Mouse (Mus musculus) fat pad, adult 2 months (tissue): Measurements from ENCODE around the gene Prdm12.

ENCODE experiments used
- DNase-seq: peaks from one replicate; pipeline ENCODE4 v3.0.0-alpha.2; 2011; ENCODE audit warnings: low read depth, low spot score; ENCODE audit errors: extremely low read depth

Gene Prdm12

DNA sequence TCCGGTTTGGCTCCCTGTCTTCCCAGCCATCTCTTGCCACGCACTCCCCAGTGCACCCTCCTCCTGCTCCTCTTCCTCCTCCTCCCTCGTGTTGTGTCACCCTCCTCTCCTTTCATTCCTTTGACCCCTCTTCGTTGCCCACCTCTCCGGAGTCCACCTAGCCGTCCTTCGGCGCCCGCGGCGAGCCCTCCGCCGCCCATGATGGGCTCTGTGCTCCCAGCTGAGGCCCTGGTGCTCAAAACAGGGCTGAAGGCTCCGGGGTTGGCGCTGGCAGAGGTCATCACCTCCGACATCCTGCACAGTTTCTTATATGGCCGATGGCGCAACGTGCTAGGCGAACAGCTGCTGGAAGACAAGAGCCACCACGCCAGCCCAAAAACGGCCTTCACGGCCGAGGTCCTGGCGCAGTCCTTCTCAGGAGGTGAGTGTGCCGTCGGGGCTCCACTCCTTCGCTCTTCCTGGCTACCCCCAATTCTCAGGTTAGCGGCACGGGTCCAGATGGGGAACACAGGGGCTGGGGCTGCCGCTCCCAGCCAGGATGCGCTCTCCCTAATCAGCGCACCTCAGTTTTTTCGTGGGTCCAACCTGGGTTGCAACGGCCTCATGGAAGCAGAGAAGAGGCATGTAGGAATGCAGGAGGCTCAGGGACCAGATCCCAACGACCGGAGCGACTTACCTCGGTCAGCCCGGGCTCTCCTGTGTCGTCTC, at the start of gene Prdm12:
TSS of gene Prdm12 (plus strand) at position 137 of the 708 bp plus-strand sequence.
- no peak for DNase-seq

DNA sequence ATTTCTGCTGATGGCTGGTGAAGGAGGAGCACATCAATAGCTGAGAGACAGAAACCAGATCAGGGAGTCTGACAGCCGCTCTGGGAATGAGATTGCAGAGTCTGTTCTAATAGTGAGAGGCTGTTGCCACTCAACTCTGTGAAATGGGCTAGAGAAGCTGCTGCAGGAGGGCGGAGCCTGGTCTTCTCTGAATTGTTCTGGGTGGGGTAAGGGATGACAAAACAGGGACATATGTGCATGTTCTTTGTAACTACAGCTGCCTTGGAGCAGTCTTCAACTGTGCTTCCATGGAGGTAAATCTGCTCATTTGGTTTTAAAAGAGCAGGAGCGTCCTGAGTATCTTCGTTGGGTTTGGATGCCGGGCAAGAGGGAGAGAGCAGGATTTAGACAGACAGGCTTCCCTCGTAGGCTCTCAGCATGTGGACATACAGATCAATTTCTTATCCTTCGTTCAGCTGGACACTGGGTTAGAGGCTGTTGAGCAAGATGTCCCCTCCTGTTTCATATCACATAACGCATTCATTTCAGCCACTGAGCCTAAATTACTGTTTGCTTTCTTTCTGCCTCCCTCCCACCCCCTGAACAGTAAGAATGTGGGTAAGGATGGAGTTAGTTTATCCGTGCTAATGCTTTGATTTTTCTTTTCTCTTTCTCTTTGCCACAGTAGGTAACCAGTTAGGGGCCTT, 47.9 kb upstream of the Prdm12 start:
- no peak for DNase-seq

DNA sequence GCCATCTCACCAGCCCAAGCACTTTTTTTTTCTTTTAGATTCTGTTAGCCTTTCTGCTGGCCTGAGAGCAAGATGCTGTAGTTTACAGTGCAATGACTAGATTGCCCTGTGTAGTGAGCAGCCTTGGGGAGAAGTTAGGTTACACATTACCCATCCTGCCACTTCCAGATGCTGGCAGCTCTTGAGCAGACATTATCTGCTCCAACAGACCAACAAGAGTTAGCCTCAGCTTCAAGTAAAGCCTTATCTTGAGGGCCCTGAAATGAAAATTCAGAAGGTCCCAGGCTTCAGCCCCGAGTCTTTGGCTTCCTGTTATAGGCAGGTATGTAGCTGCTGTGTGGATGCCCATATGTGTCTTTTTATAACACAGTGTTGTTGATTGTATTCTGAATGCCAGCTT, 32.3 kb upstream of the Prdm12 start:
- no peak for DNase-seq

DNA sequence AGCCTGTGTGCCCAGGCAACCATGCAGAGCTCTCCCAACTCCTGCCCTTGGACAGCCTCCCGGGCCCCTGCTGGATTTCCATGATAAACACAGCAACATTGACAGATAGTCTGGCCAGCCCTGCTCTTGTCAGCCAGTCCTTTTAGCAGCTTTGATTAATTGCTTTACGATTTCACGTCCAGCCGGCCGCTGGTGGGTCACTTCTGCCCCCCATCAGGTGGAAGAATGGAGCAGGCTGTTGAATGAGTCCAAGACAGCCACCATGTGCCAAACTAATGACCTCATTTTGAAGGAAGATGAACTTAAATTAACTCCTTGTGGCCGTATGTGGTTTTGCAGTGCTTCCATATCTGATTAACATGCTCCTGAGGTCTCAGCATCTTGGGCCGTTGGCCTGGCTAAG, 30.0 kb upstream of the Prdm12 start:
- DNase-seq, result no peak

DNA sequence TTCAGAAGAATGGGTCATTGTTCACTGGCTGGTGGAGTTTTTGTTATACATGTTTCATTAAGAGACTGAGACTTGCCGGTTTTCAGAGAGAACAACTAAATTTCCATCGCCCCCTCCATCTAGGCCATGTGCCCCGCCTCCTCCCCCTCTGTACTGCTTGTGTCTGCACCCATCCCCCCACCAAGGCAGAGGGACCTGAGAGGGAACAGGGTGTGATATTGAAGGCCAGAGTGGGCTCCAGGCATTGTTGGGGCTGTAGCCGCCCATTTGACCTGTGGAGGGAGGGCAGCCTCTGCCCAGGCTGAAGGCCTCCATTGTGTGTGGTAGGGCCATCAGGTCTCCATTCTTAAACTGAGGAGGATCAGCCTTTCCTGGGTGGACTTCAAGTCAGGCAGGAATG, 28.9 kb upstream of the Prdm12 start:
- no peak for DNase-seq

DNA sequence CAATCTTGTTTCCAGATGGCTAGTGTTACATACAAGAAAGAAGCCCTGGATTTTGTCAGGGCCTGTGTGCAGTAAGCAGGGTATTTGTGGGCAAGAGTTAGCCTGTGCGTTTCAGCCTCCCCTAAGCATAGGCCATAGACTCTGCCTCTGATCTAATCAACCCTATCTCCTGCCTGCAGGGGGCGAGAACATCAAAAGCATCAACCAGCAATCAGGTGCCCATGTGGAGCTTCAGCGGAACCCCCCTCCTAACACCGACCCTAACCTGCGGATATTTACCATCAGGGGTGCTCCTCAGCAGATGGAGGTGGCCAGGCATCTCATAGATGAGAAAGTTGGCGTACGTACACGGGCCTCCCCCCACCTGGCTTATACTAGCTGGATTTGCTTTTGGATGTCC, 28.4 kb upstream of the Prdm12 start:
- DNase-seq, result no peak

DNA sequence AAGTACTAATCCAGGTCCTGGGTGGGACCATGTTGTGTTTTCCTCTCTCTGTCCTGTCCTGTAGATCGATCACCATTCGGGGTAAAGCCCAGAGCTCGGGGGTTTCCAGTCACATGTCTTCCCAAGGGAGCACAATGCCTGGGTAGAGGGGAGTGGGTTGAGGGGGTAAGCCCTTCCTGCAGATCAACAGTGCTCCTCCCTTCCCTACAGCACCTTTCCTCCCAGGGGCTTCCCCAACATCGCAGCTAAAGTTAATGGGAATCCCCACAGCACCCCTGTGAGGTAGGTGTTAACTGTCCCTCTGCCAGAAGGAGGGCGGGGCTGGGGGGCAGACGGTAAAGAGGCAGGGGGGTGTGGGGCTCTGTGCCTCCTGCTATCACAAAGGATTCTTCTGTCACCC, 27.2 kb upstream of the Prdm12 start:
- DNase-seq, result no peak

DNA sequence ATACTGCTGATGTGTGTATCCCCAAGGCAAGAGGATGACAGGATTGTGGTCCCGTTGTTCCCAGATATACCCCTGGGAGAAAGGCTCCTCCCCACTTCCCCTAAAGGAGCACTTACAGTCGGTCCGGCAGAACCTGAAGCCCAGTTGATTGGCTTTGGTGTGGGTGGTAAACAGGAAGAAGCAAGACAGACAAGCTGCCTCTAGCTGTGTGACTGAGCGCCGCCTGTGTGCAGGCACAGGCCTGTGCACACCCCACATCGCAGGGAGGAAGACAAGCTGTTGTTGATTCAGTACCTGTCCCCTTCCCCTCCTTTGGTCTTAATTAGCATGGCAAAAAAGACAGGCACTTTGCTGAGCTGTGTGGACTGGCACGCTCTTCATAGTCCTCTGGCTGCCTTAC, 26.1 kb upstream of the Prdm12 start:
- no peak for DNase-seq

DNA sequence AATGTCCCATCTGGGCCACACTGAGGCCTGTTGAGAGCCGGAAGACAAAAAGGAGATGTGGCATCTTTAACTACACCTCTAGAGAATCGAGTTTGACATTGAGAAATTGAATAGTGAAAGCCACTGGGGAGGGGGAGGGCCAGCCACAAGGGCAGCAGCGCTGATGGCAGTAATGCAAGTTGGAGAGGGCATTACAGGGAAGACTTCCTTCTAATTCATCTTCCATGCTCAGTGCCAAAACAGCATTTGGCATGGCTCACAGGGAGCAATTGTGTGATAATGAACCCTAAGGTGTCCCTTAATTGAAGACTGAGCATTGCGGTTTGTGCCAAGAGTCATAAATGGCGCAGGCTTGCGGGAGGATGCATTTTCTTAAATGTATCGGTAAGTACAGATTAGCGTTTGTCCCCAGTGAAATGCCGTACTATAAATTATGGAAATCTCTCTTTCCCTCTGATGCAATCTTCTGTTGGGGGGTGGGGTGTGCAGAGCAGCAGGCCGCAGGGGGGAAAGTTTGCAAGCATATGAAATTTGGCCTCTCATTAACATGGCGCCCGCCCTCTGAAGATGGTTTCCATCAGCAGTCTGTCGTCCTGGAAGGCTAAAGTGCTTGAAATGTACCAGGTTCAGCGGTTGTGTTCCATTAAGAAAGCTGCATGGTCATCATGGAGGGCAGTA, 21.2 kb upstream of the Prdm12 start:
- no peak for DNase-seq

DNA sequence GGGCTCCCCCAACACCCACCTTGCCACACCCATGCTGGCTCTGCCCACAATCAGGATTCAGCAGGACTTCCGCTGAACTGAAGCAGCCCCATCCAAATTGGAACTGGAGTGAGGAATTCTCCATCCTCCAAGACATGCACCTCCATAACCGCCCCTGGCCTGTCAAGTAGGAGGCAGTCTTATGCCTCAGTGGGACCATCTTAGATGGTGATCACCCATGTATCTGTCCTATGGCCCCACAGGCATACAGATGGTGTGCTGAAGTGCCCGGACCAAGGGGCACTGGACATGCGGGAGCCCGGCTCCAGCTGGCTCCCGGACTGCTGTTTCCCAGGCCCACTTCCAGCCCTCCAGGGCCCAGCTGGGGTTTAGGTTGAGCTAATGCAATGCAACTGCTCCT, 20.6 kb upstream of the Prdm12 start:
- DNase-seq, result no peak

DNA sequence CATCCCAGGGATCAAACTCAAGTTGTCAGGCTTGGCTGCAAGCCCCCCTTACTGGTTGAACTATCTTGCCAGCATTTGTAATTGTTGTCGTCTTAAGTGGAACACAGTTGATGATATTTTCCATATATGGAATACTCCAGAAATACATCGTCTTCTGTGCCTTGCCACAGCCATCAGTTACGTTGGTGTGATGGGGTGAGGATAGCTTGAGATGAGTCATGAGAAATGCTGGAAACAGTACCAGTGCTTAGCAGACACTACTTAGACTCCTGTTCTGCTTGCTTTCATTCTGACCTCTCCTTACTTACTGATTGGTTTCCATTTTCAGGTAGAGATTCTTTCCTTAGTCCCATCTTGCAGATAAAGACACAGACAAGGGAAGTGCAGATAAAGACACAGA, 6.3 kb upstream of the Prdm12 start:
- no peak for DNase-seq

DNA sequence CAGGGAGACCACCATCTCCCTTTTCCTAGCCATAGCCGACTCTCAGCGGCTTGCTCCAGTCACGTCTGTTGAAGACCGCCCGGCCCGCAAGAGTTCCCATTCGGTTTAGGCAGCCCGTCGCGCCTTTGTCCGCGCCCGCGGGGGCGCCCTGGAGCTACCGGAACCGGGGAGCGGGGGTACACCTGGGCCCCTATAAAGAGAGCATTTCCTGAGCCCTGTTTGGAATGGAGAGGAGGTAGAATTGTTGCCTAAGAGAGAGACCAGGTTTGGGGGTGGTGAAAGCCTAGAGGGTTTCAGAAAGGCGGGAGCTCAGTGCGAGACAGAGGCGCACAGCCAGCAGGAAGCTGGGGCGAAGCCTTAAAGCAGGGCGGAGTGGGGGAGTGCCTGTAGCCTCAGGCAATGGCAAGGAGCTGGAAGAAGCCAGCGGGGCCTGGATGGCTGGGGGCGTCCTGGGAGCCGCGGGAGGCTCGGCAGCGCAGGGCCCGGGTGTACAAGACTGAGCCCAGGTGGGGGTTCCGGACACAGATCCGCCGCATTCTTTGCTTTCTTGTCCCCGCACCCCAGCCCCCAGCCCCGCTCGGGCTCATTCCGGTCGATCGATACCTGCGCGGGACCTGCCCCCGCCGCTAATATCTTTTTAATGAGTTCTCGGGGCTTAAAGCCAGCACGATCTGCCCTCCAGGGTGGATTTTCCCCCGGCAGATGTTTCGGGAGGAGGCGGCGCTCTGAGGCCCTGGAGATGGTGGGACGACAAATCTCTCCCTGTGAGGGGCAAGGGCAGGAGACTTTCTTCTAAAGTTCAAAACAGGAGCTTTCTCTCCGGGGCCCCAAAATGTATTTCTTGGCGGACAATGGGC, 4.3 kb upstream of the Prdm12 start:
- no peak for DNase-seq

DNA sequence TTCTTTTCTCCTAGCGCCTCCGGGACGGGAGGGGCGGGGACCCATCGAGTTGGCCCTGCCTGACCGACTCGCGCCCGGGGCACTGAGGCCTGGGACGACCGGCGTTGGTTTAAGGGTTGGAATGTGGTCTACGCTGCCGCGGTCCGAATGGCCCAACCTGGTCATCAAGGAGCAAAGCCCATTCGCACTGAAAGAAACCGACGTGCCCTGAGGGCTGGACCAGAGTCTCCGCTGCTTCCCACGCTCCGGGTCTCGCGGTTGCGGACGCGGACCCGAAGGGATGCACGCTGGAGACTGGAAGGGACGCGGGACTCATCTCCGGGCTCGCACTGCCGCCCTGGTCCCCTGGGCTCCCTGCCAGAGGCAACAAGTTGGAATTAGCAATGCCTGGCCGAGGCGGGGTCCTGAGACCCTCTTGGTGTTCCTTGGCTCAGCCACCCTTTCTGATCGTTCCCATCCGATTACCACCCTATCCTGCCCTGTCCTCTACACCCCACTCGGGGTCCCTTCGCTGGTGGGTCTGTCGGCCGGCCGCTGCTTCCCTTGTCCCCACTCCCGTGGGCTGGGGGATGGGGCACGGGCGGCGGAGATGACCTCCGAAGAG, 3.6 kb upstream of the Prdm12 start:
- DNase-seq, result no peak

DNA sequence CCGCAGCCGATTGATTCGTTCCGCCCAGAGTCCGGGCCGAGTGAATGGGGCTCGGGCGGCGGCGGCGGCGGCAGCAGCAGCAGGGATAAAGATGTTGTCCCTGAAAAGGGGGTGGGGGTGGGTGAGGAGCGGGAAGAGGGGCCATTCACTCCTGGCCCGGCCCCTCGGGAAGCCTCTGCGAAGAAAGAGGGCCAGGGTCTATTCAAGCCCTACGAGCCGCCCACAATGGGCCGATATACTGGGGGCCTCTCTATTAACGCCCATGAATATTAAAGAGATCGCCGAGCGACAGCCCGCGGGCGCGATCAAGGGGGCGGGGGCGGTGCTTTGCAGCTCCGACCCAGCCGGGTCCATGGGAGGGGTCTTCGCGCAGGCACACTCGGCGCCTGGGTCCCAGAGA, 3.1 kb upstream of the Prdm12 start:
- no peak for DNase-seq

DNA sequence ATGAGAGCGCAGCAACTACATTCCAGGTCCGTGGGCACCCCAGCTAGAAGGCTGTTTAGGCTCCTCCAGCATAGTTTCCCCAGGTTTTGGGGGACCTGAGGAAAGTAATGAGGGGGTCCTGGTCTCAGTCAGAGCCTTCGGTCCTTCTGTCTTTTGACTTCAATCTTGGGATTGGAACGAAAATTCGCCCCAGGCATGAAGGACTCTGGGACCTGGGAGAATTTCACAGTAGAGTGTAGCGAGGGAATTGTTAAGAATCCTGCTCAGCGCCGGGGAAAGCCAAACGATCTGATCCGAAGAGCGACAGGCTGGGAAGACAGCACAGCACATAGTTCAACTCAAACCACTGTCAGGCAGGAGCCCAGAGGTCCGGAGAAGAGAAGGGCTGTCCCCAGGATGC, 2.5 kb upstream of the Prdm12 start:
- no peak for DNase-seq

DNA sequence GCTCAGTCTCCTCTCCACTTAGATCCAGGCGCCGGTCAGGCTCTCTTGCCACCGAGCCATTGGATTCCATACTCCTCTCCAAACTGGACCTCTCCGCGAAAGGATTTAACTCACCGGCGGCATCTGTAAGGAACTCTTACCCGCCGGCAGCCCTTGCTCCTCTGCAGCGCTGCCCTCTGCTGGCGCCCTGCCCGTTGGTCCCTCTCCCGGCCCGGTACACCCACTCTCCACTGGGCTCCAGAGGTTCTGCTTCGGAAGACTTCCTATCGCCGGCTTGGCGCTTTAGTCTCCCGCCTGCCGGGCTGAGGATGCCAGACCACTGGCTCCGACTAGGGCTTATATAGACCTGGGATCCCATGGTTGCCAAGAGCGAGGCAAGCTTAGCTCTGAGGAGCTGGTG, 2.0 kb upstream of the Prdm12 start:
- DNase-seq, result no peak

DNA sequence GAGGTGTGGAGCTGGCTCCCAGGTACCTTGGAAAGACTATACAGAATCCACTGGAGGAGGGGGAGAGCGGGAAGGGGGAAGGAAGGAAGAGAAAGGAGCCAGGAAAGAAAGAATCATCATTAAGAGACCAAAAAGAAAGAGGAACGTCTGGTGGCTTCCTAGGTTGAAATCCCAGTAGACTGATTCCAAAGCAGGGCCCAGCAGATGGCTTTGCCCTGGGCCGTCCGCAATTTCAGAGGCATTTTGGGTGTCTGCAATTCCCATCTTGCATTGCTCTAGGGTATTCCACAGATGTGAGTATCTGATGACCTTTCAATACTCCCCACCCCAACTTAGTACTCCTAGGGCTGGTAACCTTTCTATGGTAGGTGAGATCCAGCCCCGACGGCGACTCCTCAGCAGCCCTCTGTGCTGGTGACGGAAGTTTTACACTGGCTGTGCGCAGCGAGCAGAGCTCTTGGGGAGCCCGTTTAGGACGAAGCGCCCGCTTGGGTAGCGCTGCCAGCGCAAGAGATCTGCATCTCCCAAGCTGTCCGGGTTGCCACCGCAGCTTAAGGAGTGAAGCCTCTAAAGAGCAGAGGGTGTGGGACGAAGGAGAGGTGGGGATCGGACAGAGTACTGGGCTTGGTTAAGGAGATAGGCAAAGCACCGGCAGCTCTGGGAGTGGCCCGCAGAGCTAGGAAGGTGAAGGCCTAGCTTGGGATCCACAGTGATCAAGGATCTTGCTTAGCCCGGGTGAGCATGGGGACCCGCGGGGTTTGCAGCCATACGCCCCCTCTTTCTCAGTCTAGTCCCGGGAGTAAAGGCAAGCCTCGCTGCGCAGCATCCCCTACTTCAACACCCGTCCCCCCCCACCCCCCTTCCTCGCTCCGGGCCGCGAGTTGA, 1.0 kb upstream of the Prdm12 start:
- no peak for DNase-seq

DNA sequence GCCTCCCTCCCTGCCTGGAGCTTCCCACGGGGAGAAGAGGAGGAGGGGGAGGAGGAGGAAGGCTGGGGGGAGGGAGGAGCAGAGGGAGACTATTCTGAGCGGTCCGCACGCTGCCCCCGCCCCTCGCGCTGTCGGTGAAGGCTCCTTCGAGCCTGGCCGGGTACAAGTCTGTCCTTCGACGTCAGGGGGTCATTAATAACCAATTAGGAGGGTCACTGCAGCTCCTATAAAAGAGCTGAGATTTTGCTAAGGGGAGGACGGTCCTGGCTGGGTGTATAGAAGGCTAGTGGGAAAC, 424 bp upstream of the Prdm12 start:
- no peak for DNase-seq

DNA sequence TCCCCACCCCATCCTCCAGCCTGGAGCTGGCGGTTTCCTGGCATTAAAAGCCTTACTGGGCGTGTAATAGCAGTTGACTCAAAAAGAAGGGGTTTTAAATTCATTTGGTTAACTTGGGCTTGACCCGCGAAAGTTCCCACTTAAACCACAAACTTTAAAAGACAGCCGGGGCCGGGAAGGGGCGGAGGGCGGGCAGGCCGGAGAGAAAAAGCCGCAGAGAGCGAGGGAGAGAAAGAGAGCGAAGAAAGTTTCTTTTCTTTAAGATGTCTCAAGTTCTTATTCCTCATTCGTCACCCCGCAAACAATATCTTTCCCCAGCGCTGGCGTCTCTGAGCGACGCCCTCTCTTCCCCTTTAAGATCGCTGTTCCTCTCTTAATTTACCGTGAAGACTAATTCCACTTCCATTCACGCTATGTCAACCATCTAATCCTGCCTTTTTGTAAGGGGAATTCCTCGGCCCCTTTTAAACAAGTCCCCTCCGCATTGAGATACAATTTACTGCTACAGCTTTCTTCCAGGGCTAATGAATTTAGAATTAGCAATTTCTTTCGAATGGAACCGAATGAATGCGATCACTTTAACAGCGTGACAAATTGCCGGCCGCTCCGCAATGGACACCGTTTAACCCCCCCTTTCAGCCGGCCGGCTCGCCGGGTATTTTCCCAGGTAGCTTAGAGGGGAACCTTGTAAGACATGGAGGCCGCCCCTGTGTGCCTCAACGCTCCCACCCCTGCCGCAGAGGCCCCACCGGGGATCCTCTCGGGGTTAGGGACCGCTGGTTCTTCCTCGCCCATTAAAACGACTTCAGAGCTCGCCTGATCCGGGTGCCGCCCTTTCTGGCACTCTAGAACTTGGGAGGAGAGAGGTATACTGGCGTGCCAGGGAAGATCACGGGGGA, 1.0 kb downstream of the Prdm12 start:
- DNase-seq, result no peak
